Mouse (Mus musculus): ENCODE data around the gene Hnrnpll.

Gene Hnrnpll

GRCm38 (mm10) chr17:79999631-80000030 lies 62.5 kb downstream of the Hnrnpll start:
- no peak for DNase-seq (ENCODE audit: low read depth)

GRCm38 (mm10) chr17:79998986-79999385 lies 63.1 kb downstream of the Hnrnpll start:
- DNase-seq (ENCODE audit: low read depth), result no peak

- no peak for DNase-seq (ENCODE audit: low read depth)
Observed at GRCm38 (mm10) chr17:79995091-79995691, 66.9 kb downstream of the Hnrnpll start.

GRCm38 (mm10) chr17:79992114-79992513 lies 70.0 kb downstream of the Hnrnpll start:
- DNase-seq (ENCODE audit: low read depth), result no peak

- DNase-seq (ENCODE audit: low read depth), result no peak
Observed at GRCm38 (mm10) chr17:79991166-79991958, 70.8 kb downstream of the Hnrnpll start.

- DNase-seq (ENCODE audit: low read depth), result no peak
Observed at GRCm38 (mm10) chr17:79990161-79990560, 72.0 kb downstream of the Hnrnpll start.

GRCm38 (mm10) chr17:79984450-79984849 lies 77.7 kb downstream of the Hnrnpll start:
- DNase-seq (ENCODE audit: low read depth), result no peak

GRCm38 (mm10) chr17:79982955-79983529 lies 79.1 kb downstream of the Hnrnpll start:
- no peak for DNase-seq (ENCODE audit: low read depth)

- peak; percentile 10 for DNase-seq (ENCODE audit: low read depth)
Observed at GRCm38 (mm10) chr17:79982548-79982947, 79.6 kb downstream of the Hnrnpll start.

GRCm38 (mm10) chr17:79981758-79982481 lies 80.2 kb downstream of the Hnrnpll start:
- no peak for DNase-seq (ENCODE audit: low read depth)

- DNase-seq (ENCODE audit: low read depth), result no peak
Observed at GRCm38 (mm10) chr17:79981348-79981747, 80.8 kb downstream of the Hnrnpll start.

- DNase-seq (ENCODE audit: low read depth), result no peak
Observed at GRCm38 (mm10) chr17:79980421-79981120, 81.6 kb downstream of the Hnrnpll start.
